Mouse (Mus musculus) liver, embryonic 14.5 days (tissue): ENCODE data around the gene Cfap99.

Source experiments
- CTCF ChIP-seq: IDR thresholded peaks from 2 replicates; pipeline ENCODE4 v1.5.1; 2016; ENCODE audit warnings: antibody characterized with exemption, low read depth, control low read depth
- EP300 ChIP-seq: IDR thresholded peaks from 2 replicates; pipeline ENCODE4 v1.6.1; 2016; ENCODE audit warnings: antibody characterized with exemption, low read depth

GRCm38 (mm10) chr5:34283355-34283754, 5.0 kb upstream of the Cfap99 start:
- TF ChIP-seq CTCF (no peak), EP300 (no peak)
